Mouse (Mus musculus): ENCODE data around the gene Gucy2d.

DNA sequence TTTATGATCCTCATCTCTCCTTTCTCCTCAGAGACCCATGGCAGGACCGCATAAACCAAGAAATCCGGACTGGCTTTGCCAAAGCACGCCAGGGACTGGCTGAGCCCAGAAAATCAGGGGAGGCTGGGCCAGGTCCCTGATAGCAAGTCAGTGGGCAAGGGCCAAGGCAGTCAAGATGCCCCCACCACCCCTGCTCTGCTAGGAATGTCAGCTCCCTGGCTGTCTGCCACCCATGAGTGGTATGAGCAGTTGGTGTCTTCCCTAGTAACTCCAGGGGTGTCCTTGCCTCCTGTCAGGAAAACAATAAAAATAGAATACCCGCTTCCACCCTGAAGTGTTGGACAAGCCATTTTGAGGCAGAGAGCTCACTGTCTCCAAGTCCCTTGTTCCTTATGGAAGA, 36.9 kb downstream of the Gucy2d start:
- TF ChIP-seq CTCF (IDR thresholded peaks at IDR 0.05 in 2 of 3, conservative IDR thresholded peaks at IDR 0.05 in 1 of 3; ENCODE audit: control insufficient read depth in 1 of 3, insufficient read depth in 1 of 3, low read depth in 2 of 3, low read length in 3 of 3, poor library complexity in 1 of 3, severe bottlenecking in 1 of 3) (no peak), TCF12 (IDR thresholded peaks at IDR 0.05; ENCODE audit: low read depth, low read length) (no peak), ZC3H11A (IDR thresholded peaks at IDR 0.05; ENCODE audit: low read depth, low read length) (no peak), RCOR1 (IDR thresholded peaks at IDR 0.05; ENCODE audit: low read depth, low read length) (no peak), POLR2A (IDR thresholded peaks at IDR 0.05; ENCODE audit: control insufficient read depth in 1 of 2, insufficient read depth in 1 of 2, low read depth in 1 of 2, low read length in 2 of 2, poor library complexity in 1 of 2) (no peak), EP300 (IDR thresholded peaks at IDR 0.05; ENCODE audit: low read depth in 1 of 2, low read length in 2 of 2) (no peak), NELFE (IDR thresholded peaks at IDR 0.05; ENCODE audit: low read depth, low read length) (no peak), SIN3A (IDR thresholded peaks at IDR 0.05; ENCODE audit: low read length) (no peak), ETS1 (IDR thresholded peaks at IDR 0.05; ENCODE audit: low read depth, low read length) (no peak), CHD1 (IDR thresholded peaks at IDR 0.05; ENCODE audit: low read depth, low read length) (no peak), MAX (IDR thresholded peaks at IDR 0.05; ENCODE audit: low read length) (no peak), MYC (IDR thresholded peaks at IDR 0.05; ENCODE audit: low read depth, low read length) (no peak)
